Comparison of ENCODE assay signal across 8 mouse cellular contexts in the genomic region with DNA sequence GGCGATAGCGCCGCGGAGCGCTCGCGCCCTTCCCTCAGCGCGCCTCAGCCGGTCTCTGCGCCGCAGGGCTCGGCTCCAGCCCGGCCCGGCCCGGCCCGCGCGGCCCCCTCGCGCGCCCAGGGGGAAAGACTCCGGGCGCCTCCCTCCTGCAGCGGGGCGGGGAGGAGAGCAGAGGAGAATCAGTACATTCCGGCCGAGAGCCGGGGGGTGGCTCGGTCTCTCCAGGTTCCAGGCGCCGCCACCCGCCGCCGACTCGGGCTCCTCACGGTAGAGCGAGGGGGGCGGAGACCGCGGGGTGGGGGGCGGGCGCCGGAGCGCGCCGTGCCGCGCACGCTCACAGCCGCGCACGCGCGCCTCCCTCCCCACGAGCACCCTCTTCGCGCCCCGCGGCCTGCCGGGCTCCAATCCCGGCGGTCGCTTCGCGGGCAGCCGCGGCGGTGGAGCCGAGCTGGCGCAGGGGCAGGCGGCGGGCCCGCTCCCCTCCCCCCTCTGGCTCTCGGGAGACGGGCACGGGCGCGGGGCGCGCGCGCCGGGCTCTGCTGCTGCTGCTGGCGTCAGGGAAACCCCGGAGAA. TPM values are rescaled to one million over a fixed set of nuclear protein-coding genes. Genes with fewer than 3 reads are reported as not detected.
DNase-seq lines count a peak whose midpoint lies in the region; ATAC-seq and TF ChIP-seq lines count a peak whose summit lies in the region.

A gene (minus strand): TSS at position 283 of the 573 bp plus-strand sequence.

- no peaks in the 10 kb centered on the region for H3K9me3 ChIP-seq in ES-E14 (ENCODE audit: control insufficient read depth, insufficient read depth, low read depth, low read length)
- H3K9me3 ChIP-seq in hindbrain, embryonic 10.5 days = peaks cover 3% of the 10 kb centered on the region; the same call in 1 of the 2 replicates
- H3K9me3 ChIP-seq in lung, embryonic 15.5 days = no peaks in the 10 kb centered on the region

- peaks cover 0 to 7% of the 10 kb centered on the region in 2 experiments; a peak in 1 of 4 replicates for H3K4me1 ChIP-seq in ES-E14 (ENCODE audit: control insufficient read depth in 2 of 2, insufficient read depth in 2 of 2, low read length in 2 of 2, poor library complexity in 1 of 2)
- H3K4me1 ChIP-seq in hindbrain, embryonic 10.5 days (replicated peaks) = peaks cover 41% of the 10 kb centered on the region
- H3K4me1 ChIP-seq in lung, embryonic 15.5 days = peaks cover 21% of the 10 kb centered on the region

- peak within 1 kb of the TSS; percentile 62 for H3K27ac ChIP-seq in ES-E14 (ENCODE audit: insufficient read depth, low read depth, low read length, poor library complexity, severe bottlenecking)
- peak within 1 kb of the TSS; percentile 100 for H3K27ac ChIP-seq in hindbrain, embryonic 10.5 days
- peak within 1 kb of the TSS; percentile 98 for H3K27ac ChIP-seq in lung, embryonic 15.5 days

- peak within 1 kb of the TSS; percentile 79 for H3K9ac ChIP-seq in ES-E14 (ENCODE audit: insufficient read depth, low read depth, low read length, poor library complexity, severe bottlenecking)
- peak within 1 kb of the TSS; percentile 93 for H3K9ac ChIP-seq in lung, embryonic 15.5 days

- H3K4me3 ChIP-seq in ES-E14 (ENCODE audit: insufficient read depth in 1 of 2, low read depth in 1 of 2, low read length in 2 of 2, poor library complexity in 1 of 2, severe bottlenecking in 1 of 2) = peak within 1 kb of the TSS; percentile 94 to 96
- H3K4me3 ChIP-seq in hindbrain, embryonic 10.5 days = peak within 1 kb of the TSS; percentile 97
- peak within 1 kb of the TSS; percentile 91 for H3K4me3 ChIP-seq in lung, embryonic 15.5 days

- in situ Hi-C loops in ES-E14 (cut with MboI; ENCODE audit: low sequenced_read_pairs in 2 of 2, unreplicated experiment in 2 of 2) = no loop called here

- 1% methylated on average over 80 of the region's 86 CpGs for WGBS in hindbrain, embryonic 10.5 days
- under 1% methylated on average over 43 of the region's 86 CpGs for WGBS in lung, embryonic 15.5 days

- peak; percentile 91 for ATAC-seq in lung, embryonic 15.5 days (ENCODE audit: borderline replicate concordance, extremely low read depth, low FRiP score, low TSS enrichment)

- DNase-seq in ES-E14 (ENCODE audit: low read depth, low spot score) = peak; percentile 51
- peak; percentile 94 for DNase-seq in cerebellum, adult 8-10 months
- peak; percentile 85 to 94 for DNase-seq in frontal cortex, adult 2 months (ENCODE audit: extremely low spot score in 1 of 2, low spot score in 1 of 2)
- peak; percentile 92 for DNase-seq in hindbrain, embryonic 10.5 days (ENCODE audit: low spot score)
- DNase-seq in layer of hippocampus, adult 9-11 months = peak; percentile 96
- peak; percentile 97 for DNase-seq in right cerebral cortex, adult 18-20 months
- peak; percentile 85 for DNase-seq in urinary bladder, postnatal 25 days (ENCODE audit: low spot score)

- H3K27me3 ChIP-seq in hindbrain, embryonic 10.5 days (ENCODE audit: insufficient read depth, poor library complexity, severe bottlenecking) = no peaks in the 10 kb centered on the region
- no peaks in the 10 kb centered on the region for H3K27me3 ChIP-seq in lung, embryonic 15.5 days

- no peaks in the 10 kb centered on the region for H3K36me3 ChIP-seq in ES-E14 (ENCODE audit: control insufficient read depth, insufficient read depth, low read length, poor library complexity, severe bottlenecking)
- peaks cover 9% of the 10 kb centered on the region; the same call in 1 of the 2 replicates for H3K36me3 ChIP-seq in hindbrain, embryonic 10.5 days
- H3K36me3 ChIP-seq in lung, embryonic 15.5 days = no peaks in the 10 kb centered on the region

- peak within 1 kb of the TSS; percentile 71 for H3K4me2 ChIP-seq in lung, embryonic 15.5 days

TF ChIP-seq in ES-E14, 5 proteins besides CTCF, POLR2A, EP300 and RAD21:
- TF ChIP-seq ZC3H11A (IDR thresholded peaks at IDR 0.05; ENCODE audit: borderline replicate concordance, low read depth, low read length) (no peak), HCFC1 (IDR thresholded peaks at IDR 0.05; ENCODE audit: borderline replicate concordance, insufficient read depth, low read length) (peak; percentile 21; the same call in 1 of the 2 replicates)

RNA-seq across cellular contexts. Expression of the gene that starts here (rescaled TPM):
- 35.7 and 43.7 TPM in 2 replicates for total RNA-seq in ES-E14 (2012; rRNA removed)
- 34.9 and 38.9 TPM in 2 replicates for polyA plus RNA-seq in frontal cortex, adult 2 months (2012; rRNA removed)
- polyA plus RNA-seq in hindbrain, embryonic 10.5 days (2016; fragmentation: Nextera tagmentation; extraction: Ambion mirVana) = 34.5 and 36.5 TPM in 2 replicates
- polyA plus RNA-seq in lung, embryonic 15.5 days (2015; fragmentation: Nextera tagmentation; extraction: Ambion mirVana) = 41.2 and 44.0 TPM in 2 replicates

Comparison
In these comparisons a context has a peak if more than half of its experiments do, and no peak if none do; other contexts are left out.
1. Peak in every context shown above with its lines: DNase-seq, ATAC-seq, H3K4me3 ChIP-seq and H3K27ac ChIP-seq.